Mouse (Mus musculus) midbrain, embryonic 10.5 days (tissue): ENCODE measurements around the gene Rnf146. TPM values are rescaled to one million over a fixed set of nuclear protein-coding genes. Genes with fewer than 3 reads are reported as not detected.
A peak's percentile ranks its signal among the peaks of the same experiment; 100 is the strongest.

Experiments used
- DNase-seq: peaks from one replicate; pipeline ENCODE4 v3.0.0-alpha.2; 2017; ENCODE audit warnings: low spot score
- H3K27ac ChIP-seq: fragments of 300-500 bp; sonication (generic); replicated peaks from 2 replicates; pipeline ENCODE4 v1.5.1; 2016; ENCODE audit warnings: mild to moderate bottlenecking
- H3K27me3 ChIP-seq: fragments of 300-500 bp; sonication (generic); 2 replicates; pipeline ENCODE4 v1.6.1; 2016; ENCODE audit warnings: low read depth, mild to moderate bottlenecking; ENCODE audit not compliant: poor library complexity, severe bottlenecking
- H3K36me3 ChIP-seq: fragments of 300-500 bp; sonication (generic); 2 replicates; pipeline ENCODE4 v1.6.1; 2016; ENCODE audit warnings: mild to moderate bottlenecking, moderate library complexity
- H3K4me1 ChIP-seq: fragments of 300-500 bp; sonication (generic); 2 replicates; pipeline ENCODE4 v1.6.1; 2016
- H3K4me3 ChIP-seq: fragments of 300-500 bp; sonication (generic); 2 replicates; pipeline ENCODE4 v1.5.1; 2016; ENCODE audit warnings: mild to moderate bottlenecking, moderate library complexity
- H3K9me3 ChIP-seq: fragments of 300-500 bp; sonication (generic); replicated peaks from 2 replicates; pipeline ENCODE4 v1.6.1; 2016; ENCODE audit warnings: mild to moderate bottlenecking
- WGBS: fragments of 180-500 bp; shearing (Covaris S2); methylation state at CpG from one replicate; pipeline ENCODE4 v1.1.7; 2016; 5-methylcytosine and 5-hydroxymethylcytosine counted together
- polyA plus RNA-seq: library from polyadenylated mRNA; unstranded; fragments of >200 nt; fragmentation: Nextera tagmentation; extraction: Ambion mirVana; gene quantifications from 2 replicates; pipeline ENCODE4 v1.2.1, GENCODE M21; 2016

Gene Rnf146
- polyA plus RNA-seq, 1 experiment from 2014 or later: 47.6 TPM

DNA sequence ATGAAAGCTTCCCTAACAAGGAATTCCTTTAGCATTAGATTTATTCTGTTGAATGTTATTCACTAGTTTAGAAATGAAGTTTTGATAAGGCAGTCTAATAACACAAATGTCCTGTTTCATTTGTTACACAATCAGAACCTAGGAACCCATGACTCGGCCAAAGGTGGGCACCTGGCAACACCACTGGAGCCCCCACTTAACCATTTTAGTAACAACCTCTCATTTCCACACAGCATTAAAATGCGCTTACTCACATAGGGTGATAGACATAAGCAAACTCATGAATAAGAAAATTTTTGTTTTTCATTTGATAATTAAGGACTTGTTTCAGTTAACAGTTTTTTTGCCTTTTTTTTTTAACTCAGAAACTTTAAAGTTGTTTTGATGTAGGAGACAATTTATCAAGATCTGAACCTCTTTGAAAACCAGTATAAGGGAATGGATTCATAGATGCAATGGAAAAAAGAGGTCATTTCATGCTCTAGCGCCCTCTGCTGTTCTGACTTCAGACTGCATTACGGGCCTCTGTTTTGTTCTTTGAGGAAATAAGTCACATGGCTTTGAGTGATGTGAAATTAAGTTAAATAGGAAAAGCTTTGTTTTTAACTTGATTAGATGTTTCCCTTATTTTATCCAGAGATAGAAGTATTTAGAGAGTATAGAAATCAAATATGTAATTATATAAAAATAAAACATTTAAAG is 23.7 kb downstream of the Rnf146 start:
- peak; percentile 66 for DNase-seq
- Histone ChIP-seq H3K9me3 (no peaks in the 10 kb centered on the region), H3K4me3 (no peak overlapping the region), H3K4me1 (no peaks in the 10 kb centered on the region), H3K27ac (no peak overlapping the region), H3K27me3 (no peaks in the 10 kb centered on the region), H3K36me3 (peaks cover 12% of the 10 kb centered on the region)
- WGBS: 55% methylated on average over 4 of the region's 4 CpGs

DNA sequence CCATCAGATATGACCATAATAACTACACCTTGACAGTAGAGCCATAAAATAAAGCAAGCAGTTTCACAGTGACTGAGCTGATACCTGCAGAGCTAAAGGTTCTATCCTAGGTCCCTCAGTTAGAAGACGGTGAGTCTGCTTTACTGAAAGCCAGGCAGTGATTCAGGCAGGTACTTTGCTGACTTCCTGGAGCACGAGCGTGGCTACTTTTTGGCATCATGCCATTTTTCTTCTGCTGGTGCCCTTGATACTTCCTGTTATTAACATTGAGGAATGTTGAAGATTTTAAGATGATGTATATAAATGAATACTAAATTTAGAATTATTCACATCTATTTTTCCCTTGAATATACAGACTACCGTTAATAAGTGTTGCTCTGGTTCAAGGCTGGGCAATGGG is 28.4 kb downstream of the Rnf146 start:
- H3K9me3 ChIP-seq: no peaks in the 10 kb centered on the region
- H3K36me3 ChIP-seq: no peaks in the 10 kb centered on the region
- H3K4me1 ChIP-seq: no peaks in the 10 kb centered on the region
- no peak for DNase-seq
- H3K27ac ChIP-seq: no peak overlapping the region
- WGBS: 86% methylated on average over 4 of the region's 4 CpGs
- no peaks in the 10 kb centered on the region for H3K27me3 ChIP-seq
- H3K4me3 ChIP-seq: no peak overlapping the region

GRCm38 (mm10) chr10:29324817-29325216 is 37.4 kb downstream of the Rnf146 start:
- Histone ChIP-seq H3K4me3 (no peak overlapping the region), H3K9me3 (no peaks in the 10 kb centered on the region), H3K27ac (no peak overlapping the region), H3K36me3 (0 out of 2 replicates have a peak, but pooled peaks cover 2% of the 10 kb centered on the region), H3K27me3 (no peaks in the 10 kb centered on the region), H3K4me1 (no peaks in the 10 kb centered on the region)
- no peak for DNase-seq
- WGBS: 87% methylated on average over 2 of the region's 2 CpGs

DNA sequence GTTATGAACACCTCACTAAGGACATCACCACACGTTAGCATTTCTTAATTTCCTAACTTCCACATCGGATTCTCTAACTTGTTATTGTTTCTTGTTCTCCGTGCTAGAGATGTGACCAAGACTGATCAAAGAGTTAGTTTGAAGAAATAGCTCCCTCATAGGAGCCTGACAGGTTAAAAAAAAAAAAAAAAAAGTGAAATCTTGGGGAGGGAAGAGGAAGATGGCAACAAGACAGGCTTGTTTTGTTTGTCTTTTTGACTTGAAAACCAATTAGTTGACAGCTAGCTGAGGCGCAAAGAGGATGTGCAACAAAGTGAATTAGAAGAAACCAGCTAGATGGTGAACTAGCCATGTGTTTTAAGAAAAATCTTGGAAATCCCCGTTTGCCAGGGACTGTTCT is 48.3 kb downstream of the Rnf146 start:
- Histone ChIP-seq H3K9me3 (no peaks in the 10 kb centered on the region), H3K4me1 (peaks cover 12% of the 10 kb centered on the region), H3K4me3 (peak overlapping the region; percentile 66), H3K27me3 (no peaks in the 10 kb centered on the region), H3K36me3 (no peaks in the 10 kb centered on the region), H3K27ac (no peak overlapping the region)
- 41% methylated on average over 5 of the region's 5 CpGs for WGBS
- no peak for DNase-seq

DNA sequence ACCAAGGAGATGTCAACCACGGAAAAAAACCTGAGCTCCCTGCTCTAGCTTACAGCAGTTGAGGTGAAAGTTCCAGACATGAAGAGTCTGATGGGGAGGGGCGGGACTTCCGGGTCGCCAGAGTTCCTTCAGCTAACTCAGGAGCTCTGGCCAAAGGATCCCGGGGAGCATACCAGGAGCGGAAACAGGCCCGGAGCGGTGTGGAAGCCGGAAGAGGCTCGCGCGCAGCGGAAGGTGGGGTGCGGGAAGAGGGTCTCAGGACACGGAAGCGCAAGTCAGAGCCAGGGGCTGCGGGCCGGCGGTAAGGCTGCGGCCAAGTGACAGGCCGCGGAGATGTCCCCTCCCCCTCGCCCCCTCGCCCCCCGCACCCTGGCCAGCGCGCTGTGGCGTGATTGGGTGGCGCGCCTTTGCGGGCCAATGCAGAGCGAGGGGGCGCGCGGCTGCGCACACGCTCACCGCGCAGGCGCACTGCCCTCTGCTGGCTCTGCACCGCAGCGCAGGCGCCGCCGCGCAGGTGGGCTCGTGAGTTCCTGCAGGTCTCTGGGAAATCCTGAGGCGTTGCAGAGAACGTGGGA is 49.1 kb downstream of the Rnf146 start, which contains the start of gene Echdc1:
Echdc1 (plus strand) TSS at position 103 of the 575 bp plus-strand sequence.
- H3K9me3 ChIP-seq: no peaks in the 10 kb centered on the region
- no peaks in the 10 kb centered on the region for H3K36me3 ChIP-seq
- H3K4me1 ChIP-seq: peaks cover 12% of the 10 kb centered on the region
- no peaks in the 10 kb centered on the region for H3K27me3 ChIP-seq
- peak; percentile 89 for DNase-seq
- under 1% methylated on average over 45 of the region's 49 CpGs for WGBS
- peak within 1 kb of the TSS; percentile 66 for H3K4me3 ChIP-seq
- peak within 1 kb of the TSS; percentile 95 for H3K27ac ChIP-seq

GRCm38 (mm10) chr10:29311480-29312219 is 50.6 kb downstream of the Rnf146 start:
- DNase-seq: no peak
- Histone ChIP-seq H3K27ac (no peak overlapping the region), H3K36me3 (no peaks in the 10 kb centered on the region), H3K9me3 (no peaks in the 10 kb centered on the region), H3K4me1 (peaks cover 12% of the 10 kb centered on the region), H3K27me3 (no peaks in the 10 kb centered on the region), H3K4me3 (no peak overlapping the region)
- WGBS: 83% methylated on average over 4 of the region's 4 CpGs

DNA sequence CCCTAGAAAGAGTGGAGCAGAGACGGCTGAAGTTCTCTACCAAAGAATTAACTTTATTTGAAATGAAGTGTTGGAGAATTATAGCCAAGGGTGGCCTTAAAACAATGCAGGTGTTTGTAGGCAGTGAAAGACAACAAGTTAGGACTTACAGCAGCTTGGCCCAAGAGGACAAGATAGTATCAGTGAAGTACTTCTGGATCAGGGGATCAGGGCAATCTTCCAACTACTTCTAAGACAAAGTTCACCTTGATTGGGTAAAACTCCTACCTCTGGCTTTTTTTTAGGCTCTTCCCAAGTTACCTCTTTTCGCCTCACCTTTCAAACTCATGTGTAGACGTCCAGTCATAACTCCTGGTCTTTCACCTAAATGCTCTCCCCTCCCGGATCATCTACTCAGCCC is 60.0 kb downstream of the Rnf146 start:
- H3K27ac ChIP-seq: no peak overlapping the region
- WGBS: 90% methylated on average over 4 of the region's 4 CpGs
- H3K4me3 ChIP-seq: no peak overlapping the region
- no peak for DNase-seq
- H3K36me3 ChIP-seq: no peaks in the 10 kb centered on the region
- no peaks in the 10 kb centered on the region for H3K4me1 ChIP-seq
- no peaks in the 10 kb centered on the region for H3K9me3 ChIP-seq
- H3K27me3 ChIP-seq: no peaks in the 10 kb centered on the region

Other genes with a start within 250 kb of the Rnf146 start
- 14.5 and 24.2 TPM in 2 replicates for gene Soga3, start 218.6 kb downstream of the Rnf146 start, polyA plus RNA-seq
- 1.1 and 2.0 TPM in 2 replicates for gene Gm49353, start 163.5 kb downstream of the Rnf146 start, polyA plus RNA-seq
- 2.5 and 4.4 TPM in 2 replicates for gene 9330159F19Rik, start 150.8 kb downstream of the Rnf146 start, polyA plus RNA-seq
- 24.3 and 27.3 TPM in 2 replicates for gene Echdc1, start 49.3 kb downstream of the Rnf146 start, polyA plus RNA-seq
- gene Rspo3, start 173.4 kb upstream of the Rnf146 start, polyA plus RNA-seq: 6.1 and 12.2 TPM in 2 replicates